Mouse (Mus musculus): ENCODE results near the gene Adap2. TPM values are rescaled to one million over a fixed set of nuclear protein-coding genes. Genes with fewer than 3 reads are reported as not detected.

The Adap2 gene
- polyA plus RNA-seq, 1 experiment = 0.04 TPM

DNA sequence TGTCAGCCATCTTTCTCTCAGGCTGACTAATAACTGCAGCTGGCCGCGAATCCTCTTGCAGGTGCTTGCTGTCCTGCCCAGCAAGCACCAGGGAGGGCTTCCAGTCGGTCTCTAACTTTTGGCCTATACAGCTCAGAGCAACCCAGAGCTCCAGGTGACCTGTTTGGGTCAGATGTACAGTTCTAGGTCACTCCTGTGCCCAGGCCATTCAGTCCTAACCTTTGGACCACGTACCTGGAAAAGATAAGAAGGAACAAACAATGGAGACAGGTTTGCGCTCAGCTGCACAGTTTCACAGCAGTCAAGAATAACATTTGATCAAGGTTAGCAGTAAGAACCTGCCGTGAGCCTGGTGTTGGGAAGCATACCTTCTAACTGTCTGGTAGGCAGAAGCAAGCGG lies 5.1 kb downstream of the Adap2 start:
- Histone ChIP-seq H3ac (ENCODE audit: control insufficient read depth, insufficient read length, low read depth) (no peak overlapping the region), H3K36me3 (ENCODE audit: control insufficient read depth, insufficient read depth) (no peaks in the 10 kb centered on the region), H3K79me2 (ENCODE audit: control insufficient read depth, insufficient read depth) (no peaks in the 10 kb centered on the region), H3K27me3 (ENCODE audit: control insufficient read depth, insufficient read depth, insufficient read length) (no peaks in the 10 kb centered on the region), H3K79me3 (ENCODE audit: low read depth) (no peaks in the 10 kb centered on the region), H3K4me3 (ENCODE audit: insufficient read depth, poor library complexity, severe bottlenecking) (no peak overlapping the region)
- TF ChIP-seq USF1 (IDR thresholded peaks at IDR 0.05; ENCODE audit: low read depth) (no peak), CTCF (IDR thresholded peaks at IDR 0.05; ENCODE audit: control insufficient read depth, insufficient read depth, insufficient read length) (no peak), MAX (IDR thresholded peaks at IDR 0.05) (no peak), CEBPB (IDR thresholded peaks at IDR 0.05; ENCODE audit: low read depth) (no peak), MYOG (IDR thresholded peaks at IDR 0.05; ENCODE audit: control insufficient read depth, extremely low read depth, insufficient read length) (no peak), MYOD1 (IDR thresholded peaks at IDR 0.05; ENCODE audit: control insufficient read depth, insufficient read length, low read depth) (no peak), FOSL1 (IDR thresholded peaks at IDR 0.05; ENCODE audit: insufficient read depth, low read length, poor library complexity, severe bottlenecking) (no peak)

DNA sequence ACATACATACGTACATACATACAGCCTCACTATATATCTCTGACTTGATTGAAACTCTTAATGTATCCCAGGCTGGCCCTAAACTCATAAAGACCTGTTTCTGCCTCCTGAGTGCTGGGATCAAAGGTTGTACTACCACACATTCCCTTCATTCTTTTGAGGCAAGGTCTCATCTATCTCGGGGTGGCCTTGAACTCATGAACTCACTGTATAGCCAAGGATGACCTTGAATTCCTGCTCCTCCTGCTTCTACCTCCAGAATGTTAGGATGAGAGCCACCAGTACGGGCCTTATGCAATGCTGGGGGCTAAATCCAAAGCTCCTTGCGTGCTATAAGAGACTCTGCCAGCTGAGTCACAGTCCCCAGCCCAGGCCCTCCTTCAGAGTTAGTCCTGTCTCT lies 7.1 kb downstream of the Adap2 start:
- H3K4me3 ChIP-seq (ENCODE audit: insufficient read depth, poor library complexity, severe bottlenecking) = no peak overlapping the region

GRCm38 (mm10) chr11:80163362-80164116 lies 9.6 kb downstream of the Adap2 start:
- Histone ChIP-seq H3K79me2 (ENCODE audit: control insufficient read depth, insufficient read depth) (no peaks in the 10 kb centered on the region), H3K36me3 (ENCODE audit: control insufficient read depth, insufficient read depth) (no peaks in the 10 kb centered on the region), H3K79me3 (ENCODE audit: low read depth) (no peaks in the 10 kb centered on the region), H3K4me3 (ENCODE audit: insufficient read depth, poor library complexity, severe bottlenecking) (no peak overlapping the region), H3ac (ENCODE audit: control insufficient read depth, insufficient read length, low read depth) (no peak overlapping the region), H3K27me3 (ENCODE audit: control insufficient read depth, insufficient read depth, insufficient read length) (no peaks in the 10 kb centered on the region)
- TF ChIP-seq MYOG (IDR thresholded peaks at IDR 0.05; ENCODE audit: control insufficient read depth, extremely low read depth, insufficient read length) (no peak), USF1 (IDR thresholded peaks at IDR 0.05; ENCODE audit: low read depth) (no peak), MYOD1 (IDR thresholded peaks at IDR 0.05; ENCODE audit: control insufficient read depth, insufficient read length, low read depth) (no peak), CTCF (IDR thresholded peaks at IDR 0.05; ENCODE audit: control insufficient read depth, insufficient read depth, insufficient read length) (no peak), CEBPB (IDR thresholded peaks at IDR 0.05; ENCODE audit: low read depth) (no peak), MAX (IDR thresholded peaks at IDR 0.05) (no peak), FOSL1 (IDR thresholded peaks at IDR 0.05; ENCODE audit: insufficient read depth, low read length, poor library complexity, severe bottlenecking) (no peak)

More for the DNA sequence above, 7.1 kb downstream of the Adap2 start:
- no peak overlapping the region for H3ac ChIP-seq (ENCODE audit: control insufficient read depth, insufficient read length, low read depth)
- TF ChIP-seq CTCF (IDR thresholded peaks at IDR 0.05; ENCODE audit: control insufficient read depth, insufficient read depth, insufficient read length) (no peak), MYOD1 (IDR thresholded peaks at IDR 0.05; ENCODE audit: control insufficient read depth, insufficient read length, low read depth) (no peak), CEBPB (IDR thresholded peaks at IDR 0.05; ENCODE audit: low read depth) (no peak), USF1 (IDR thresholded peaks at IDR 0.05; ENCODE audit: low read depth) (no peak), MYOG (IDR thresholded peaks at IDR 0.05; ENCODE audit: control insufficient read depth, extremely low read depth, insufficient read length) (no peak), MAX (IDR thresholded peaks at IDR 0.05) (no peak), FOSL1 (IDR thresholded peaks at IDR 0.05; ENCODE audit: insufficient read depth, low read length, poor library complexity, severe bottlenecking) (no peak)
- H3K79me2 ChIP-seq (ENCODE audit: control insufficient read depth, insufficient read depth) = no peaks in the 10 kb centered on the region
- no peaks in the 10 kb centered on the region for H3K79me3 ChIP-seq (ENCODE audit: low read depth)
- H3K27me3 ChIP-seq (ENCODE audit: control insufficient read depth, insufficient read depth, insufficient read length) = no peaks in the 10 kb centered on the region
- no peaks in the 10 kb centered on the region for H3K36me3 ChIP-seq (ENCODE audit: control insufficient read depth, insufficient read depth)

- Histone ChIP-seq H3K36me3 (ENCODE audit: control insufficient read depth, insufficient read depth) (no peaks in the 10 kb centered on the region), H3K79me3 (ENCODE audit: low read depth) (no peaks in the 10 kb centered on the region), H3K79me2 (ENCODE audit: control insufficient read depth, insufficient read depth) (no peaks in the 10 kb centered on the region), H3K4me3 (ENCODE audit: insufficient read depth, poor library complexity, severe bottlenecking) (no peak overlapping the region), H3K27me3 (ENCODE audit: control insufficient read depth, insufficient read depth, insufficient read length) (no peaks in the 10 kb centered on the region), H3ac (ENCODE audit: control insufficient read depth, insufficient read length, low read depth) (no peak overlapping the region)
- no peak for TF ChIP-seq MYOG (IDR thresholded peaks at IDR 0.05; ENCODE audit: control insufficient read depth, extremely low read depth, insufficient read length)
- no peak for TF ChIP-seq USF1 (IDR thresholded peaks at IDR 0.05; ENCODE audit: low read depth)
Measured at GRCm38 (mm10) chr11:80164224-80164623, 10.3 kb downstream of the Adap2 start.

DNA sequence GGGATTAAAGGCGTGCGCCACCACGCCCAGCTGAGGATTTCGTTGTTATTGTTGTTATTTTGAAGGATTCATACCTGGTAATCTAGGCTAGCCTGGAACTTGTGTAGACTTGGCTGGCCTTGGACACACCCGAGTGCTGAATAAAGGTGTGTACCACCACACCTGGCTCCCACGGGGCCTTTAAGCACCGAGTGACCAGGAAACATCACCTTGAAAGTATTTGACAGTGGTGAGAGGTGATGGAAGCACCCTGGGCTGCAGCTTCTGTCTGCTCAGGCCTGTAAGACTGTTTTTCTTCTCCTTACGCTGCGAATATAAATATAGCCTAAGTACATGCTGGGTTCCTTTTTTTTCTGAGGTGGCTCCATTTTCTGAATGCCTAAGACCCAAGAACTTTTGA lies 14.2 kb downstream of the Adap2 start:
- Histone ChIP-seq H3K79me2 (ENCODE audit: control insufficient read depth, insufficient read depth) (no peaks in the 10 kb centered on the region), H3K79me3 (ENCODE audit: low read depth) (no peaks in the 10 kb centered on the region), H3K4me3 (ENCODE audit: insufficient read depth, poor library complexity, severe bottlenecking) (no peak overlapping the region), H3ac (ENCODE audit: control insufficient read depth, insufficient read length, low read depth) (no peak overlapping the region), H3K36me3 (ENCODE audit: control insufficient read depth, insufficient read depth) (no peaks in the 10 kb centered on the region), H3K27me3 (ENCODE audit: control insufficient read depth, insufficient read depth, insufficient read length) (no peaks in the 10 kb centered on the region)
- no peak for TF ChIP-seq USF1 (IDR thresholded peaks at IDR 0.05; ENCODE audit: low read depth)
- no peak for TF ChIP-seq MYOG (IDR thresholded peaks at IDR 0.05; ENCODE audit: control insufficient read depth, extremely low read depth, insufficient read length)
- TF ChIP-seq MAX (IDR thresholded peaks at IDR 0.05) = no peak
- TF ChIP-seq MYOD1 (IDR thresholded peaks at IDR 0.05; ENCODE audit: control insufficient read depth, insufficient read length, low read depth) = no peak
- TF ChIP-seq FOSL1 (IDR thresholded peaks at IDR 0.05; ENCODE audit: insufficient read depth, low read length, poor library complexity, severe bottlenecking) = no peak
- no peak for TF ChIP-seq CTCF (IDR thresholded peaks at IDR 0.05; ENCODE audit: control insufficient read depth, insufficient read depth, insufficient read length)
- TF ChIP-seq CEBPB (IDR thresholded peaks at IDR 0.05; ENCODE audit: low read depth) = no peak

Data from C2C12 (cell line).